Mouse (Mus musculus) stomach, postnatal 0 days (tissue): ENCODE measurements at regions not wholly inside any gene's neighbourhood (a gene's known extent, or its start where the extent isn't known, plus 50 kb on each side); places are given as distances from the start of the nearest gene placed in this dataset.

Experiments
- CTCF ChIP-seq: IDR thresholded peaks from 2 replicates; pipeline ENCODE4 v1.5.1; 2016; ENCODE audit warnings: antibody characterized with exemption, low read depth, mild to moderate bottlenecking, moderate library complexity
- EP300 ChIP-seq: optimal IDR thresholded peaks from 2 replicates; pipeline ENCODE3; 2016; ENCODE audit warnings: antibody characterized with exemption

- TF ChIP-seq CTCF (no peak), EP300 (no peak)
These were observed 226.5 kb upstream of the Klf3 start for GRCm38 (mm10) chr5:64576426-64577262.
